Mouse (Mus musculus): ENCODE results near the gene Cib1. TPM values are rescaled to one million over a fixed set of nuclear protein-coding genes. Genes with fewer than 3 reads are reported as not detected.

Cib1 gene
- 107 and 134 TPM in 2 replicates for total RNA-seq (2015)
- total RNA-seq (2017) = 86.5 and 98.1 TPM in 2 replicates

DNA sequence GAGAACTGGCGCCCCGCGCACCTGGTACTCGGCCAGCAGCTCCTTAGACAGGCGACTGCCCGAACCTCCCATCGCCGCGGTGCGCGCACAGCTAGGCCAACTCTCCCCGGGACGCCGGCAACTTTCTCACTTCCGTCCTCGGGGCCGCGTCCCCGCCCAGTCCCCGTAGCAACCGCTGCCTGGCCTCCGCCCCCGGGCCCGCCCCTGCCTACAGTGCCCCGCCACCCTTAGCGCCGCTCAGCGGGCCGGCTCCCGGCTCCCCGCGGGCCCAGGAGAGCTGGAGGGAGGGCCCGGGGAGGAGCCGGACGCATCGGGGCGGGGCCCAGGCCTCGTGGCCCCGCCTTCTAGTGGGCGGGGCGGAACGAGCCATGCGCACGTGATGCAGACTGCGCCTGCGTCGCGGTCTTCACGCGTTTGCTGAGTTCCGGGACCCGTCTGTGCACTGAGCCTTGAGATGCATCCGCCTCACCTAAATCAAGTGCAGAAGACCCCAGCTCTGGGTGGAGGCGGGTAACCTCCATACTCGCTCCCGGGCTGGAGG lies at the start of gene Cib1, which contains the start of gene Gdpgp1:
TSS of gene Cib1 (minus strand) at position 325 of the 541 bp plus-strand sequence.
TSS of gene Gdpgp1 (plus strand) at position 377 of the 541 bp plus-strand sequence.
- ATAC-seq (ENCODE audit: poor library complexity, severe bottlenecking) = peak; percentile 96

DNA sequence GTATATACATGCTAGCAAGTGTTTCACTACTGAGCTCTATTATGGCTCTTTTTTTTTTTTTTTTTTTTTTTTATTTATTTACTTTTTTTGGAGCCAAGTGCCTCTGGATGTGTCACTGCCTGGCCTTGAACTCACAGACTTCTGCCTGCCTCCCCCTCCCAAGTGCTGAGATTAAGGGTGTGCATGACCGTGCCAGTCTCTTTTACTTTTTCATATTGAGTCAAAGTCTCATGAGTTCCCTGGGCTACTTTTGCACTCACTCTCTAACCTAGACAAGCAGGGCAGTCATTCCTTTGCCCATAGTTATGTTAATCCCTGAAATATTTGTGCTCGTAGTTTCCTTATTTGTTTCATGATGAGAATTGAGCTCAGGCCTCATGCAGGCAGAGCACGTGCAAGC lies 49.0 kb upstream of the Cib1 start:
- ATAC-seq (ENCODE audit: poor library complexity, severe bottlenecking) = no peak

DNA sequence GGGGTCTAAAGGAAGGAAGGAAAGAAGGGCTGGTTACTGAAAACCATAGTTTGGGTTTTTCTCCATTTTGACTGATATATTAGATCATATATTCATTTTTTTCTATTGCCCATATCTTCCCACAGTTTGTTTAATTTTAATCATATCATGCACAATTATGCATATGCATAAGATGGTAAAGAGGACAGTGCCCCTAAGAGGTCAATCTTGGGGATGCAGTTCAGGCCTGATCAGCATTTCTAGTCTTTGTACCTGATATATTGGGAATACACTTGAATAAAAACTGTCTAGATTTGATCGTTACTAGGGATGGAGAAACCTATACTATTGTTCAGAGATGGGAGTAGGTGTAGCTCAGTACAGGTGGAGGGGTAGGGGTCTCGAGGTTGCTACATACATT lies 48.4 kb upstream of the Cib1 start:
- ATAC-seq (ENCODE audit: poor library complexity, severe bottlenecking) = no peak

DNA sequence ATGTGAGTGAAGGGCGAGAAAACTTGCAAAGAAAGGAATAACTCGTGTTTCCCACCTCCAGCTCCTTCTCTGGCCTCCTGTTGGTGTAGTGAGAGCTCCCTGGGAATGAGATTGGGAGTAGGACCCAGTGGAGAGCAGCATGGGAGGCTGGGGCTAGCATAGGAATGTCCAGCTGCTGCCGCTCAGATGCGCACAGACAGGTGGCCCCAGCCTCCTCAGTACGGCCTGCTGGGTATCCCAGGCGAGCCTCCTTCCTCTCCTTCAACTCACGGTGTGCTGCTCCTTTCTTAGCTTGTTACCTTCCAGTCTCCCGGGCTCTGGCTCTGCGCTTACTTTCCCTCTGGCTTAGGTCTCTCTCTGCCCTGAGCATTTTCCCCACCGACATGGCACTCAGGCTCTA lies 47.4 kb upstream of the Cib1 start:
- no peak for ATAC-seq (ENCODE audit: poor library complexity, severe bottlenecking)

DNA sequence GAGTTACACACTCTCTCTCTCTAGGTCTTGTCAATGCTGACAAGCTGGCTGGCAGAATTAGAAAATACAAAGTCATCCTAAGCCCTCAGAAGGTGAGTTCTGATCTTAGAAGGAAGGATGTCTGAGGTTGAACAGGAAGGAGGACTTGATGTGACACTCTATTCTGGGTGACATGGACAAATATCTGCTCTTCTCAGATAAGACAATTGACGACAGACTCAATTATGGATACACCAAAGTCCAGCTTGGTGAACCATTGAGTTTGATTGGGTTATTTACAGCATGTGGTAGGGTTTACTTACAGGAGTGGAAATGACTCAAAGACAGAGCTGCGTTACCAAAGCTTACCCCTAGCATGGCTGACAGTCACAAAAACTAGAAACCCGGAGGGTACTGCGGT lies 43.8 kb upstream of the Cib1 start:
- ATAC-seq (ENCODE audit: poor library complexity, severe bottlenecking) = no peak

DNA sequence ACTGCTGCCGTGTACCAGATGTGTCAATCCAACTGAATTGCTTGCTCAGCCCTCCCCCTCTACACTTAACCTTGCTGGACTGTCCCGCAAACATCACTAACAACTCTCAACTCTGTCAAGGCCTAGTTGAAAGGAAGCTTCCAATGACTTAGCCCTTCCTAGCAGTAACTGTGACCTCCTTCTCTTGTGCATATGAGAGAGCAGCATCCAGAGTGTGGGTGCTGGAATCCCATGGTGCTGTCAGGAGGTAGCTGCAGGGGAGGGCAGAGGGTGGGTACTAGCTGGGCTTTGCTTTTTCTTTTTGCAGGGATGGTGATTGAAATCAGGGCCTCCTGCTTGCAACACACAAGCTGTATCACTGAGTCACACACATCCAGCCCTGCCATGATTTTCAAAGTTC lies 40.8 kb upstream of the Cib1 start:
- no peak for ATAC-seq (ENCODE audit: poor library complexity, severe bottlenecking)

DNA sequence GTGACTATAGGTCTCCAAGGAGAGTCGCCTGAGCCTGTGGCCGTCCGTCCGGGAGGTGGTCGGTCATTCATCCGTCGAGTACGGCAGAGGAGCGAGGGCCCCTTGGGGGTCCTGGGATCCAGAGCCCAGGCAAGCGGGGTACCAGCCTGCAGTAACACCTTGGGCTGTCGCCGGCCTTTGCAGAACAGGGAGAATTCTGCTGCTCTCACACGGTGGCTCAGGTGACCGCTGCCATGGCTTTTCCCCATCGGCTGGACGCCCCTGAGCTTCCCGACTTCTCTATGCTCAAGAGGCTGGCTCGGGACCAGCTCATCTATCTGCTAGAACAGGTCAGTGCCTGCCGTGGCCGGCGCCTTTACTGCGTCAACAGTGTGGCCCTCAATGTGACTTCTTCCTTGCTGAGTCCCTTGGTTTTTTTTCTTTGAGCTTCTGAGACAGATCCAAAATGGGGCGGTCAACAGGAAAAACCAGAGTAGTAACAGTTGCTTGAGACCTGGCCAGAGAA lies 37.2 kb upstream of the Cib1 start:
- ATAC-seq (ENCODE audit: poor library complexity, severe bottlenecking) = peak; percentile 27; the same call in 1 of the 2 replicates

DNA sequence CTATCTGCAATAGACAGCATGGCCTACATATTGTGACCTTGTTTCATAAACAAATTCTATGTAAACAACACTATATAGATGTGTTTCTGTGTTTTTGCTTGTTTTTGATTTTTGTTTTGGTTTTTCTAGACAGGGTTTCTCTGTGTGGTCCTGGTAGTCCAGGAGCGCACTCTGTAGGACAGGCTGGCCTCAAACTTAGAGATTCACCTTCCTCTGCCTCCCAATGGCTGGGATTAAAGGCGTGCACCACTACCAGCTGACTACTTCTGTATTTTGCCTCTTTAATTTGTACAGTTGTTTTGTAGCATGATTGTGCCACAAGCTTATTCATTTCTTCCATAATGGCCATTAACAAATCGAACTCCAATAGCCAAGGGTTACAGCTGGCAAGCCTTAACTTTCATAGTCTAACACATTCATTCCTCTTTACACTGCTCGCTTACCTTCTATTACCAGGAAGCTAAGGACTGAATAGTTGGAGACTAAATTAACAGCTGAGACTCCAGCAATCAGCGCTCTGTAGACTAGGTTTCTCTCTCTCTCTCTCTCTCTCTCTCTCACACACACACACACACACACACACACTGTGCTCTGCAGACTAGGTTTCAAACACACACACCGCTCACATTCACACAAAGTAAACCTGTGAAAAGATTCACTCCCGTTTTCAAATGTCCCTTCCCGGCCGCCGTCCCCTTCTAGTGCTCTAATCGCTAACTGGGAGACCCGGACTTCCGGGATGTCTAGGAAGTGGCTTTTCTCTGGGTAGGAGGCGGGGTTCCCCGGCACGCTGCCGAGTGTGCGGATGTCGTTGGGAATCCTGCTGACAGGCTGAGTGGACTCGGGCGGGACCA lies 36.5 kb upstream of the Cib1 start, which contains the start of gene Vps33b:
TSS of gene Vps33b (plus strand) at position 753 of the 854 bp plus-strand sequence.
- ATAC-seq (ENCODE audit: poor library complexity, severe bottlenecking) = peak; percentile 98

DNA sequence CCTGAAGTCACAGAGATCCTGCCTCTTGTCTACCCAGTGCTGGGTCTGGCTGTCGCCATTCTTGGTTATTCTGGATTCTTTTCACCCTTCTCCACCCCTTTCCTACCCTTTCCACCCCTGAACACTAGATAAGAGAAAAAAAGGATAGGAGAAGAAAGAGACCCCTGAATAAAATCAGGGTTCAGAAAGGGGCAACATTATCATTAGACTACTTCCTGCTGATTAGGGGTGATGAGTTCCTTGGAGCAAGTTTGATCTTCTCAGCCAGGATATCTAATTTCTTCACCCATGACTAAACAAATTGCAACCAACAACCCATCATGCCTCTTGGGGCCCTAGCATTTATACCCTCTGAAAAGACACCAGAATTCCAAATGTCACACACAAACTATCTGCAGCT lies 35.2 kb upstream of the Cib1 start:
- ATAC-seq (ENCODE audit: poor library complexity, severe bottlenecking) = no peak

DNA sequence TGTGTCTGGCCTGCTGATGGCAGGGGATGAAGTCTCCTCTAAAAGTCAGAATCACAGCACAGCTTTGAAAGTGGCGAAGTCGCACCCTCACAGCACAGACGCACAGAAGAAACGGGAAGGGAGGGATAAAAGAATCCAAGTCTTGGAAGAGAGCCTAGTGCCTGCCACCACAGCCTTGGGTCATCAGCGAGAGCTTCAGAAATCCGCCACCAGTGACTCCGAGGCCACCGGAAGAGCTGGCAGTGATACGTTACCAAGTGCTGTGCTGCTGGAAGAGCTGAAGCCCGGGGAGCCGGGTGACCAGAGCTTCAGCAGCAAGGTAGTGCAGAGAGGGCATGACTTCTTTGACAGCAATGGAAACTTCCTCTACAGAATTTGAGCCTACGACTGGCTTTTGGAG lies 32.0 kb upstream of the Cib1 start:
- ATAC-seq (ENCODE audit: poor library complexity, severe bottlenecking) = no peak

DNA sequence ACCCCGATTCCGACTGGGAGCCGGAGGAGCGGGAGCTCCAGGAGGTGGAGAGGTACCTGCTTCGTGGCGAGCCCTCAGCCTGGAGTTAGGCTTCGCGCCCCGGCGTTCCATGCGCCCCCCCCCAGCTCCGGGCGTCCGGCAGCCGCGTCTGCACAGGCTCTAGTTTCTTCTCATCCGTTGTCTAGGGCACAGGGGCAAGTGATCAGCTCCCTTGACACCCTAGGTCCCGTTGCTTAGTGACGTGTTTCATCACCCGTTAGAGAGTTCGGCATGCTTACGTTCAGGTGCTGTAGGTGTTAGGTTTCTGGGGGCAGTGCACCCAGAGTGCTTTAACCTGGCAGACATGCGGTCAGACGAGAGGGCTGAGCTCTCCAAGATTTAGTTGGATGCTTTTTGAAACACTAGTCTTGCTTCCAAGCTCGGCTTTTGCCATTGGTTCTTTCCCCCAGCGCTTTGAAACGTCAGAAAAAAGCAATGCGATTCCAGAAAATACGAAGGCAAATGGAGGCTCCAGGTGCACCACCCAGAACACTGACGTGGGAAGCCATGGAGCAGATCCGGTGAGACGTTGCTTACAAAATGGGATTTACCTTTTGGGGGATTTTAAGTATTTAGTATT lies 28.9 kb upstream of the Cib1 start:
- ATAC-seq (ENCODE audit: poor library complexity, severe bottlenecking) = no peak; the same call in none of the 2 replicates

DNA sequence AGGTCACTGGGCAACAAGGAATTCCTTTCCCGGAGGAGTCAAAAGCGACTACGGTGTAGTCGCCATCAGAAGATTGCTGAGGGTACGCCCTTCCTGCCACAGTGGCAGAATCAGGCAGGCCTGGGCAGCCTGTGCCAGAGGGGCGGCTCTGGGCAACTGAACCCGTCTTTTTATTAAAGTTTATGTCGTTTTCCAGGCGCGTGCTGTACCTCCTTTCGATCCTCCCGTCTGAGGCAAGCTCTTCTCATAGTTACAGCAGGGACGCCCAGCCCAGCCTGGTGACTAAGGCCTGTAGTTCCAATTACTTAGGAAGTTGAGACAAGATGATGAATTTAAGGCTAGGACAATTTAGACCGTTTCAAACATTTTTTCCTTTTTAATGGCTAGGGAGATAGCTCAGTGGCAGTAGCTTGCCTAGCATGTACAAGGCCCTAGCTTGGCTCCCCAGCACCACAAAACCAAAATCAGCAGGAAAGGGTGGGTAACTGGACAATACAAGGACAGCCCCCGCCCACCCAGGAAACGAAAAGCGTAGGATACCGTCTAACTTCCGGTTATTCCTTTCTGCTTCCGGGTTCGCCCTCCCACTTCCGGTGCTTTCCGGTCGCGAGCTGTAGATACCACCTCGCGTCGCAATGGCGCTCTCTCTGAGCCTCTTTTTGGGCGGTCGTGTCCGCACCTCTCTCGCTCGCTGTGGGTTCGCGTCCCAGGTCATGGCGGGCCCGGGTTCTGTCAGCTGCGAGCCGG lies 28.2 kb upstream of the Cib1 start, which contains the start of gene Ngrn:
TSS of gene Ngrn (plus strand) at position 591 of the 747 bp plus-strand sequence.
- peak; percentile 98 for ATAC-seq (ENCODE audit: poor library complexity, severe bottlenecking)

DNA sequence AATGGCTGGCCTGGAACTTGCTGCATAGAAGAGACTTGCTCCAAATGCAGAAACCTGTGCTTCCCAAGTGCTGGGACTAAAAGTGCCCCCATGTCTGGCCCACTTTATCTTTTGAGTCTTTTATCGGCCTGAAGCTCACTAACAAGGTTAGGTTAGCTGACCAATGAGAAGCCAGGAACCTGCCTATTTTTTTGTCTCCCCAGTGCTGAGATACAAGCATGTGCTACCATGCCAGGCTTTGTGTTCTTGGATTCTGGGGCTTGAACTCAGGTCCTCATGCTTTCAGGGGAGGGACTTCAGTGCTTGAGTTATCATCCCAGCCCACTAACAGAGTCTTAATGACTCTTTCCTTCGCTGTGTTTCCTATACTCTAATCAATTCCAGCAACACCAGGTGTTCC lies 25.1 kb upstream of the Cib1 start:
- no peak for ATAC-seq (ENCODE audit: poor library complexity, severe bottlenecking)

DNA sequence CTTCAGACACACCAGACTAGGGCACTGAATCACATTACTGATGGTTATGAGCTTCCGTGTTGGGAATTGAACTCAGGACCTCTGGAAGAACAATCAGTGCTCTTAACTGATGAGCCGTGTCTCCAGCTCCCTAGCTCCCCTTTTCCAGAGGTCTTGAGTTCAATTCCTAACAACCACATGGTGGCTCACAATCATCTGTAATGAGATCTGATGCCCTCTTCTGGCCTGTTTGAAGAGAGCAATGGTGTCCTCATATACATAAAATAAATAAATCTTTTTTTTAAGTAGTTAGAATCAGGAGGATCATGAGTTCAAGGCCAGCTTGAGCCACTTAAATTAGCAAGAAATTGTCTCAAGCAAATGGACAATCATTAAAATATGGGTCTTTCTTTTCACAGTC lies 23.4 kb upstream of the Cib1 start:
- no peak for ATAC-seq (ENCODE audit: poor library complexity, severe bottlenecking)

DNA sequence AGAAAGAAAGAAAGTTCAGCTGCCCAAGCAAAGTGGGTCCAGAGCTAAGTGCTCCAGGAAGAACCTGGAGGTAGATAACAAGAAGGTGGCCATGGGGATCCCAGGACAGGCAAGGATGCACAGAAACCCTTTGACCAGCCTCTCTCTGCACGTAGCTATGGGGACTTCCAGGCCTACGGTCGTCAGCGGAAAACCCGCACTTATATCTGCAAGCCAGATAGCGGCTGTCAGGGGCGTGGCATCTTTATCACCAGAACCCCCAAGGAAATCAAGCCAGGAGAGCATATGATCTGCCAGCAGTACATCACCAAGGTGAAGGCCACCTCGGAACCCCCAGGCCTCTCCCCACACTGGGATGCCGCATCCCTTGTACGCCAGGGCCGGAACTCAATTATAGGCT lies 20.3 kb upstream of the Cib1 start:
- ATAC-seq (ENCODE audit: poor library complexity, severe bottlenecking) = no peak

DNA sequence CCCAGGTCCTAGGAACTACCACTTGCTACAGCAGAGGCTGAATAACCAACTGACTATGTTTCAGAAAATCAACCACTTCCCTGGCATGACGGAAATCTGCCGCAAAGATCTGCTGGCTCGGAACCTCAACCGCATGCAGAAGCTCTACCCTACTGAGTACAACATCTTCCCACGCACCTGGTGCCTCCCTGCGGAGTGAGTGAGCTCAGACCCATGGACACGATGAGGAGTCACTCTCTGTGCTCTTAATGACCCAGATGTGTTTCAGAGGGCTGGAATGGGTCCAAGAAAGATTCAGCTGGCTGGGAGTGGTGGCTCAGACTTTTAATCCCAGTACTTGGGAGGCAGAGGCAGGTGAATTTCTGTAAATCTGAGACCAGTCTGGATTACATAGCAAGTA lies 19.8 kb upstream of the Cib1 start:
- no peak for ATAC-seq (ENCODE audit: poor library complexity, severe bottlenecking)

DNA sequence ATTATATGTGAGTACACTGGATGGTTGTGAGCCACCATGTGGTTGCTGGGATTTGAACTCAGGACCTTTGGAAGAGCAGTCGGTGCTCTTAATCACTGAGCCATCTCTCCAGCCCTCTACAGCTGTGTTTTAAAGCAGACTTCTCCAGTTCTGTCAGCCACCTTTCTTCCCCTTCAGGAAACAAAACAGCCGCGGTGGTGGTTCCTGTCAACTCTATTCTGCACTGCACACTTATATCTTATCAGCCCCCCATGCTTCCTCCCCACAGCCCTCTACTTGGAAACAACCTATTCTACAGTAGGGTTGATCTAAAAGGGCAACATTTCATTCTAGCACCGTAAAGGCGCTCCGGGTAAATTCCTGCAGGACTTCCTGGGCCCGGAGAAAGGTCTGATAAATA lies 14.2 kb upstream of the Cib1 start:
- ATAC-seq (ENCODE audit: poor library complexity, severe bottlenecking) = no peak

DNA sequence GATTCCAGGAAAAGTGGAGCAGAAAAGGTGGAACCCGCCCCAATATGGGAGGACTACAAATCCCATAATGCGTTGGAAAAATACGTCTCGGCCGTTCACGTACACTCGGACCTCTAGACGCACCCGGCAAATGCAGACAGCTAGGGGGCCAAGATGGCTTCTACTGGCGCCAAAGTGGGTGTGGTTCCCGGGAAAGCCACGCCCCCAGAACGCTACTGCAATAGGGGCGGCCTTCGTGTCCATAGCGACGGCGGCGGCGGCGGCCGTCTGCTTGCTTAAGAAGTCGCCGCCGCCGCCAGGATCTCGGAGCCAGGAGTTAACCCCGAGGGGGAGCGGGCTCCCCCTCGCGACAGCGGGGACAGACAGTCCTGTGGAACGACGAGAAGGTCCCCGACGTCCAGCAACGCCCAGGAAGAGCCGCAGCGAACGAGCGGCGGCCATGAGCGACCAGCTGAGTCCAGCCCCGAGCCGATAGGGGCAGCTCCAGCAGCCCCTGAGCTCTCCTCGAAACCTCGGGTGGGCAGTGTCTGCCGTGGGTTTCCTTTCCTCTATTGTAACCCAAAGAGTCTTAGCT lies 13.6 kb upstream of the Cib1 start, which contains the start of gene Ttll13:
TSS of gene Ttll13 (plus strand) at position 229 of the 574 bp plus-strand sequence.
- ATAC-seq (ENCODE audit: poor library complexity, severe bottlenecking) = peak; percentile 99

DNA sequence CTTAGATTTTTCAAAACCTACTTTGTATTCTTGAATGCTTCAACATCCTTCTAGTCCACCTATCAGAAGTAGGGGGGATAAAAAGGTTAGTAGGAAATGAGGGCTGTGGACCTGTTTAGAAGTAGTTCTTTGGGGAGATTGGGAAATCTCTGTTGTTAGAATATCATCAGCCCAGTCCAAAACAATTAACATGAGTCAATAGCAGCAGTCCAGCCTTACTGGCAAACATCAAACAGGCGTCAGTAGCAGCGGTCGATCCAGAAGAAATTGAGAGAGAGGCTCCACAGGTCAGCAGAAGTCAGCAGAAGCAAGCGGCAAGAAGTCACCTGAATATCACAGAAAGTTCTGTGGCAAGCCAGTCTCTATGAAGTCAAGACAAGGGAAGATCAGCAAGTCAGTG lies 12.2 kb upstream of the Cib1 start:
- no peak for ATAC-seq (ENCODE audit: poor library complexity, severe bottlenecking)

DNA sequence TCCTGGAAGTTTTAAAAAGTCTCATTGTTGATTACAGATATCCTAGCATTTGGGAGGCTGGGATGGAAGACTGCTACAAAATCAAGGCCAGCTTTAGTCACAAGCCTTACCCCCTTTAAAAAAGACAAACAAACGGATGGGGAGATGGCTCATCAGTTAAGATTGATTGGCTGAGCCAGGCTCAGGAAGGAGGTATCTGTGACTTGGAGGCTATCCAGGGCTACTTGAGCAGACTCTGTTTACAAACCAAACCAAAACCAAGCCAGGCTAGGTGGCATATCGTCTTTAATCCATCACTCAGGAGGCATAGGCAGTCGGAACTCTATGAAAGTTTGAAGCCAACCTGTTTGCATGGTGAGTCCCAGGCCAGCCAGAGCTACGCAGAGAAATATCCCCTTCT lies 9.0 kb upstream of the Cib1 start:
- no peak for ATAC-seq (ENCODE audit: poor library complexity, severe bottlenecking)

Measured in megakaryocyte, adult 5-6 weeks (primary cell).